Mouse (Mus musculus) forebrain, embryonic 13.5 days (tissue): ENCODE data around the gene Prkce. TPM values are rescaled to one million over a fixed set of nuclear protein-coding genes. Genes with fewer than 3 reads are reported as not detected.
A peak's percentile ranks its signal among the peaks of the same experiment; 100 is the strongest.

Experiments used
- ATAC-seq: fragments of 200-750 bp; cut with Nextera tagmentation; 2 replicates; pipeline ENCODE4 v1.8.0; 2017
- H3K27ac ChIP-seq: fragments of 300-500 bp; sonication (generic); 2 replicates; pipeline ENCODE4 v1.5.1; 2015; ENCODE audit warnings: inconsistent platforms, mild to moderate bottlenecking, moderate library complexity
- H3K27me3 ChIP-seq: fragments of 300-500 bp; sonication (generic); 2 replicates; pipeline ENCODE4 v1.6.1; 2015; ENCODE audit warnings: mild to moderate bottlenecking, inconsistent platforms
- H3K36me3 ChIP-seq: fragments of 300-500 bp; sonication (generic); 2 replicates; pipeline ENCODE4 v1.6.1; 2015; ENCODE audit warnings: mild to moderate bottlenecking, inconsistent platforms; ENCODE audit not compliant: poor library complexity, severe bottlenecking
- H3K4me1 ChIP-seq: fragments of 300-500 bp; sonication (generic); 2 replicates; pipeline ENCODE4 v1.6.1; 2015; ENCODE audit warnings: inconsistent platforms
- H3K4me2 ChIP-seq: fragments of 300-500 bp; sonication (generic); 2 replicates; pipeline ENCODE4 v1.6.1; 2015; ENCODE audit warnings: inconsistent platforms, mild to moderate bottlenecking, moderate library complexity
- H3K4me3 ChIP-seq: fragments of 300-500 bp; sonication (generic); 2 replicates; pipeline ENCODE4 v1.5.1; 2015; ENCODE audit warnings: mild to moderate bottlenecking, inconsistent platforms
- H3K9ac ChIP-seq: fragments of 300-500 bp; sonication (generic); 2 replicates; pipeline ENCODE4 v1.6.1; 2015; ENCODE audit warnings: mild to moderate bottlenecking, inconsistent platforms
- H3K9me3 ChIP-seq: fragments of 300-500 bp; sonication (generic); replicated peaks from 2 replicates; pipeline ENCODE4 v1.6.1; 2016; ENCODE audit warnings: inconsistent platforms
- WGBS: fragments of 180-500 bp; shearing (Covaris S2); methylation state at CpG from one replicate; pipeline ENCODE4 v1.1.7; 2015; 5-methylcytosine and 5-hydroxymethylcytosine counted together
- polyA plus RNA-seq: library from polyadenylated mRNA; unstranded; fragments of >200 nt; fragmentation: Nextera tagmentation; extraction: Ambion mirVana; gene quantifications from 2 replicates; pipeline ENCODE4 v1.2.1, GENCODE M21; 2015

The Prkce gene
- polyA plus RNA-seq, 1 experiment from 2014 or later: 10.9 TPM

GRCm38 (mm10) chr17:86376389-86376788, 208.8 kb downstream of the Prkce start:
- no peaks in the 10 kb centered on the region for H3K27me3 ChIP-seq
- no peaks in the 10 kb centered on the region for H3K9me3 ChIP-seq
- 92% methylated on average over 6 of the region's 6 CpGs for WGBS
- no peaks in the 10 kb centered on the region for H3K36me3 ChIP-seq
- no peak overlapping the region for H3K9ac ChIP-seq
- no peak overlapping the region for H3K4me2 ChIP-seq
- H3K27ac ChIP-seq: no peak overlapping the region
- no peak for ATAC-seq
- peaks cover 15% of the 10 kb centered on the region for H3K4me1 ChIP-seq
- H3K4me3 ChIP-seq: no peak overlapping the region

- Histone ChIP-seq H3K27ac (no peak overlapping the region), H3K9me3 (no peaks in the 10 kb centered on the region), H3K4me3 (no peak overlapping the region), H3K27me3 (no peaks in the 10 kb centered on the region), H3K4me2 (no peak overlapping the region), H3K4me1 (peaks cover 12% of the 10 kb centered on the region), H3K9ac (no peak overlapping the region), H3K36me3 (no peaks in the 10 kb centered on the region)
- WGBS: 74% methylated on average over 9 of the region's 9 CpGs
- peak; percentile 68 for ATAC-seq
These were observed 210.3 kb downstream of the Prkce start for GRCm38 (mm10) chr17:86377863-86378262.

- Histone ChIP-seq H3K27me3 (no peaks in the 10 kb centered on the region), H3K9ac (no peak overlapping the region), H3K9me3 (no peaks in the 10 kb centered on the region), H3K36me3 (no peaks in the 10 kb centered on the region), H3K4me2 (no peak overlapping the region), H3K4me1 (peaks cover 12% of the 10 kb centered on the region), H3K27ac (no peak overlapping the region), H3K4me3 (no peak overlapping the region)
- 81% methylated on average over 11 of the region's 11 CpGs for WGBS
- ATAC-seq: no peak
These were observed 211.0 kb downstream of the Prkce start for GRCm38 (mm10) chr17:86378611-86379010.

GRCm38 (mm10) chr17:86379405-86380137, 212.0 kb downstream of the Prkce start:
- no peaks in the 10 kb centered on the region for H3K27me3 ChIP-seq
- no peaks in the 10 kb centered on the region for H3K9me3 ChIP-seq
- H3K4me3 ChIP-seq: no peak overlapping the region
- ATAC-seq: no peak
- H3K4me2 ChIP-seq: peak overlapping the region; percentile 3; the same call in 1 of the 2 replicates
- peaks cover 12% of the 10 kb centered on the region for H3K4me1 ChIP-seq
- no peak overlapping the region for H3K9ac ChIP-seq
- WGBS: 8% methylated on average over 17 of the region's 17 CpGs
- H3K27ac ChIP-seq: no peak overlapping the region
- no peaks in the 10 kb centered on the region for H3K36me3 ChIP-seq

DNA sequence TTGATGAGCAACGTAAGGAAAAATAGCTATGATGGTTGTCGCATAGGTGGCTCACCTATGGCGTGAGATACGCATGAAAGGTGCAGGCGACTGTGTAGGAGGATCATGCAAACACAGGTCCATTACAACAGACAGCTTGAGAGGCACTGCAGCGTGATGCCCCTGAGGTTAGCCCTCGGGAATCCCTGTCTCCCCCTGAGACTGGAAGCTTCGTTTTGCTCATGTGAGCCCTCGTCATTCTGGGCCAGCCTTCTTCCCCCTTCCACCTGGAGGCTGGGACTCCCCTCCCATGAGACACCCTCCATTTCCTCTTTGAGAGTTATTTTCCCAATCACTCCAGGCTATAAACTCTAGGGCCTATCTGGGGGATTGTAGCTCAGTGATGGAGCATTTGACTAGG, 213.9 kb downstream of the Prkce start:
- H3K9ac ChIP-seq: no peak overlapping the region
- H3K9me3 ChIP-seq: no peaks in the 10 kb centered on the region
- no peaks in the 10 kb centered on the region for H3K27me3 ChIP-seq
- 85% methylated on average over 9 of the region's 9 CpGs for WGBS
- H3K36me3 ChIP-seq: no peaks in the 10 kb centered on the region
- H3K4me2 ChIP-seq: no peak overlapping the region
- no peak overlapping the region for H3K27ac ChIP-seq
- H3K4me1 ChIP-seq: peaks cover 12% of the 10 kb centered on the region
- ATAC-seq: no peak
- H3K4me3 ChIP-seq: no peak overlapping the region

GRCm38 (mm10) chr17:86382885-86383284, 215.3 kb downstream of the Prkce start:
- Histone ChIP-seq H3K9ac (no peak overlapping the region), H3K36me3 (no peaks in the 10 kb centered on the region), H3K4me3 (no peak overlapping the region), H3K4me1 (peaks cover 9% of the 10 kb centered on the region), H3K27me3 (no peaks in the 10 kb centered on the region), H3K9me3 (no peaks in the 10 kb centered on the region), H3K4me2 (no peak overlapping the region), H3K27ac (no peak overlapping the region)
- no peak for ATAC-seq
- 29% methylated on average over 2 of the region's 2 CpGs for WGBS

- H3K9me3 ChIP-seq: no peaks in the 10 kb centered on the region
- no peaks in the 10 kb centered on the region for H3K27me3 ChIP-seq
- H3K4me1 ChIP-seq: peaks cover 9% of the 10 kb centered on the region; the same call in 1 of the 2 replicates
- no peak overlapping the region for H3K4me3 ChIP-seq
- no peak overlapping the region for H3K27ac ChIP-seq
- no peak overlapping the region for H3K9ac ChIP-seq
- 87% methylated on average over 18 of the region's 18 CpGs for WGBS
- H3K36me3 ChIP-seq: no peaks in the 10 kb centered on the region
- H3K4me2 ChIP-seq: no peak overlapping the region
- ATAC-seq: no peak
These were observed 216.4 kb downstream of the Prkce start for GRCm38 (mm10) chr17:86383699-86384572.

- H3K4me2 ChIP-seq: no peak overlapping the region
- no peak overlapping the region for H3K9ac ChIP-seq
- 94% methylated on average over 5 of the region's 5 CpGs for WGBS
- no peaks in the 10 kb centered on the region for H3K27me3 ChIP-seq
- ATAC-seq: no peak
- no peak overlapping the region for H3K27ac ChIP-seq
- H3K9me3 ChIP-seq: no peaks in the 10 kb centered on the region
- H3K4me1 ChIP-seq: no peaks in the 10 kb centered on the region
- no peak overlapping the region for H3K4me3 ChIP-seq
- H3K36me3 ChIP-seq: no peaks in the 10 kb centered on the region
These were observed 224.9 kb downstream of the Prkce start for GRCm38 (mm10) chr17:86392475-86392874.

DNA sequence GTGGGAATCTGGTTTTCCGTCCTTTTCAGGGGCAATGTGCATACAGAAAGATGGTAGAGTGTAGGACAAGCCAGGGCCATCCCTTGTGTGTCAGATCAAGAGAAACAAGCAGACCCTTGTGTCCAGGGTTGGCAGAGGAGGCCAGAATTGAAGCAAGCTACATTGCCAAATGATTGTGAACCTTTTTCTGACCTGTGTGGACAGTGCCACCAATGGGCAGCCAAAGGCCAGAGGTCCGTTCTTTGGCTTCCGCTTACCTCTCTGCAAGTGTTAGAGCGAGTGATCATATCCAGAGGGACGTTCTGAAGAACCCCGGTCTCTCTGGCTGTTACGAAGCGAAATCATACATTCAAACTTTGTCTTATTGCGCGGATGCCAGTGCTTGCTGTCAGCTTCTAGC, 225.6 kb downstream of the Prkce start:
- no peak overlapping the region for H3K4me3 ChIP-seq
- H3K9ac ChIP-seq: no peak overlapping the region
- H3K4me2 ChIP-seq: no peak overlapping the region
- H3K4me1 ChIP-seq: no peaks in the 10 kb centered on the region
- ATAC-seq: no peak
- H3K27ac ChIP-seq: no peak overlapping the region
- 93% methylated on average over 10 of the region's 10 CpGs for WGBS
- no peaks in the 10 kb centered on the region for H3K9me3 ChIP-seq
- no peaks in the 10 kb centered on the region for H3K27me3 ChIP-seq
- no peaks in the 10 kb centered on the region for H3K36me3 ChIP-seq

GRCm38 (mm10) chr17:86397097-86397496, 229.5 kb downstream of the Prkce start:
- Histone ChIP-seq H3K4me1 (0 out of 2 replicates have a peak, but pooled peaks cover 5% of the 10 kb centered on the region), H3K4me2 (no peak overlapping the region), H3K36me3 (no peaks in the 10 kb centered on the region), H3K4me3 (no peak overlapping the region), H3K9me3 (no peaks in the 10 kb centered on the region), H3K9ac (no peak overlapping the region), H3K27me3 (no peaks in the 10 kb centered on the region), H3K27ac (no peak overlapping the region)
- ATAC-seq: no peak

DNA sequence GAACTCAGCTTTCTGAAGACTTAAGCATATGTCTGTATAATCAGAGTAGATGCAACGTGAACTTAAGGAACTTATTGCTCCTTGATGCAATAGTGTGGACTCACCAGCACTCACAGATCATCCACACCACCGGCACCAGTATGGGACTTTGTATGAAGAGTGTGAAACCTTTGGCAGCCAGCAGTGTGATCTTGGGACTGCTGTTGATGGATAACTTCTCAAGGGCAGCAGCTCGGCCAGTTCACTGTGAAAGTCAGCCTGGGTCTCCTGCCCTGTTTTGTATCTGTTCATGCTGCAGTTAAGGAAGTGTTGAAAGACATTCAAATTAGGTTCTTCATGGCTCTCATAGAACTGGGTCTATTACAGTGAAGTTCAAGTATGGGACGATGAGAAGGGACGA, 230.1 kb downstream of the Prkce start:
- WGBS: 87% methylated on average over 5 of the region's 5 CpGs
- no peak overlapping the region for H3K4me2 ChIP-seq
- no peaks in the 10 kb centered on the region for H3K27me3 ChIP-seq
- H3K9ac ChIP-seq: no peak overlapping the region
- no peaks in the 10 kb centered on the region for H3K36me3 ChIP-seq
- H3K9me3 ChIP-seq: no peaks in the 10 kb centered on the region
- H3K4me3 ChIP-seq: no peak overlapping the region
- 0 out of 2 replicates have a peak, but pooled peaks cover 5% of the 10 kb centered on the region for H3K4me1 ChIP-seq
- no peak for ATAC-seq
- H3K27ac ChIP-seq: no peak overlapping the region

GRCm38 (mm10) chr17:86398226-86398625, 230.6 kb downstream of the Prkce start:
- no peak overlapping the region for H3K9ac ChIP-seq
- H3K27ac ChIP-seq: no peak overlapping the region
- WGBS: 100% methylated on average over 1 of the region's 1 CpGs
- no peak overlapping the region for H3K4me3 ChIP-seq
- no peaks in the 10 kb centered on the region for H3K9me3 ChIP-seq
- H3K4me1 ChIP-seq: 0 out of 2 replicates have a peak, but pooled peaks cover 5% of the 10 kb centered on the region
- no peak for ATAC-seq
- no peak overlapping the region for H3K4me2 ChIP-seq
- no peaks in the 10 kb centered on the region for H3K27me3 ChIP-seq
- H3K36me3 ChIP-seq: no peaks in the 10 kb centered on the region
